Mouse (Mus musculus): ENCODE results near the gene Abraxas2. TPM values are rescaled to one million over a fixed set of nuclear protein-coding genes. Genes with fewer than 3 reads are reported as not detected.

Gene Abraxas2
- 42.6 to 47.3 TPM (median 45.0 TPM) in 4 replicates for total RNA-seq (2023)

GRCm38 (mm10) chr7:132859042-132859958, at the start of gene Abraxas2:
TSS of gene Abraxas2 (plus strand) at chr7:132859225.

GRCm38 (mm10) chr7:132813416-132814088, 45.5 kb upstream of the Abraxas2 start, which contains the start of gene Fam53b:
TSS of gene Fam53b (minus strand) at chr7:132813886.

GRCm38 (mm10) chr7:132852173-132852844, 6.7 kb upstream of the Abraxas2 start, which contains the start of gene Eef1akmt2:
TSS of gene Eef1akmt2 (minus strand) at chr7:132852673.

GRCm38 (mm10) chr7:132930850-132931559, 72.0 kb downstream of the Abraxas2 start, which contains the start of gene Zranb1:
TSS of gene Zranb1 (plus strand) at chr7:132931142.

Other genes starting within 250 kb of the Abraxas2 start
- 2.3 to 6.4 TPM (median 4.2 TPM) in 4 replicates for gene Lhpp, start 248.6 kb upstream of the Abraxas2 start, total RNA-seq (2023)
- gene Fam53b, start 45.3 kb upstream of the Abraxas2 start, total RNA-seq (2023), result 69.3 to 75.7 TPM (median 72.1 TPM) in 4 replicates
- gene Eef1akmt2, start 6.6 kb upstream of the Abraxas2 start, total RNA-seq (2023), result 30.2 to 39.1 TPM (median 34.0 TPM) in 4 replicates
- gene Zranb1, start 71.9 kb downstream of the Abraxas2 start, total RNA-seq (2023), result 37.7 to 40.2 TPM (median 39.0 TPM) in 4 replicates

All from B cell, adult 62 days (primary cell).